Mouse (Mus musculus): ENCODE measurements around the gene Nlgn2.
A peak's percentile ranks its signal among the peaks of the same experiment; 100 is the strongest.

DNA sequence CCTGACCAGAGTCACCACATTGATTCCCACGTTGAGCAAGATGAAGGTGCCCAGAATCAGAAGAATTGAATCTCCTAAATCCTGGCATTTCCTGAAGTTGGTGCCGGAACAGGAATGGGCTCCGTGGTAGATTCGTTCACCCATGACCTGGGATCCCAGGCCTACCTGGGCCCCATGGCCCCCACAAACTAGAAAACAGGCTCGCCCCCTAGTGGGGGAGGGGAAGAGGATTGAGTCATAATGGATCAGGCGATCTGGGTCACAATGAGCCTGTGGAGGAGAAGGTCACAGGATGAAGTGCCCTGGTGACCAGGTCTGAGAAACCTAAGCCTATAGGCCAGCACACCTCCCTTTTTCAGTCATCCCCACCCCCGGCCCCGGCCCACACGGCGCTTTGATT lies 22.4 kb downstream of the Nlgn2 start, which contains the start of gene Gm39566:
- TF ChIP-seq CTCF (IDR thresholded peaks at IDR 0.05; ENCODE audit: low read depth) = peak; percentile 17; the same call in 1 of the 2 replicates
- TF ChIP-seq EP300 (optimal IDR thresholded peaks at IDR 0.05) = no peak
